Mouse (Mus musculus) lung, postnatal 0 days (tissue): Measurements from ENCODE around the gene Lhx8. TPM values are rescaled to one million over a fixed set of nuclear protein-coding genes. Genes with fewer than 3 reads are reported as not detected.
A peak's percentile ranks its signal among the peaks of the same experiment; 100 is the strongest.

Source experiments
- ATAC-seq: fragments of 200-750 bp; cut with Nextera tagmentation; 2 replicates; pipeline ENCODE4 v1.8.0; 2017; ENCODE audit warnings: moderate library complexity
- DNase-seq: peaks from one replicate; pipeline ENCODE4 v3.0.0-alpha.2; 2016; ENCODE audit warnings: low spot score
- H3K27ac ChIP-seq: fragments of 300-500 bp; sonication (generic); 2 replicates; pipeline ENCODE4 v1.5.1; 2014; ENCODE audit warnings: antibody characterized with exemption, mild to moderate bottlenecking, low read length, mixed read lengths
- H3K27me3 ChIP-seq: fragments of 300-500 bp; sonication (generic); replicated peaks from 2 replicates; pipeline ENCODE4 v1.6.1; 2014; ENCODE audit warnings: low read length, mixed read lengths; ENCODE audit not compliant: insufficient read depth
- H3K36me3 ChIP-seq: fragments of 300-500 bp; sonication (generic); 2 replicates; pipeline ENCODE4 v1.6.1; 2014; ENCODE audit warnings: low read length, mixed read lengths; ENCODE audit not compliant: insufficient read depth
- H3K4me1 ChIP-seq: fragments of 300-500 bp; sonication (generic); 2 replicates; pipeline ENCODE4 v1.6.1; 2014; ENCODE audit warnings: antibody characterized with exemption, low read depth, low read length, mixed read lengths; ENCODE audit not compliant: insufficient read depth
- H3K4me2 ChIP-seq: fragments of 300-500 bp; sonication (generic); replicated peaks from 2 replicates; pipeline ENCODE4 v1.6.1; 2014; ENCODE audit warnings: low read depth, mild to moderate bottlenecking, low read length, moderate library complexity, mixed read lengths
- H3K4me3 ChIP-seq: fragments of 300-500 bp; sonication (generic); 2 replicates; pipeline ENCODE4 v1.5.1; 2014; ENCODE audit warnings: low read depth, low read length
- H3K9ac ChIP-seq: fragments of 300-500 bp; sonication (generic); replicated peaks from 2 replicates; pipeline ENCODE4 v1.6.1; 2014; ENCODE audit warnings: low read depth, mild to moderate bottlenecking
- H3K9me3 ChIP-seq: fragments of 300-500 bp; sonication (generic); 2 replicates; pipeline ENCODE4 v1.6.1; 2016; ENCODE audit warnings: low read length, mixed read lengths
- CTCF ChIP-seq: IDR thresholded peaks from 2 replicates; pipeline ENCODE4 v1.5.1; 2016; ENCODE audit warnings: antibody characterized with exemption, mild to moderate bottlenecking
- EP300 ChIP-seq: IDR thresholded peaks from 2 replicates; pipeline ENCODE4 v1.6.1; 2016; ENCODE audit warnings: antibody characterized with exemption, mild to moderate bottlenecking, control low read depth
- WGBS: fragments of 180-500 bp; shearing (Covaris S2); extraction: QIAGEN DNeasy Blood & Tissue Kit; methylation state at CpG from one replicate; pipeline ENCODE4 v1.1.7; 2014; 5-methylcytosine and 5-hydroxymethylcytosine counted together
- polyA plus RNA-seq: library from polyadenylated mRNA; unstranded; fragments of >200 nt; fragmentation: Nextera tagmentation; extraction: Ambion mirVana; gene quantifications from 2 replicates; pipeline ENCODE4 v1.2.1, GENCODE M21; 2015

Lhx8 gene
- polyA plus RNA-seq, 1 experiment from 2014 or later, result not detected

DNA sequence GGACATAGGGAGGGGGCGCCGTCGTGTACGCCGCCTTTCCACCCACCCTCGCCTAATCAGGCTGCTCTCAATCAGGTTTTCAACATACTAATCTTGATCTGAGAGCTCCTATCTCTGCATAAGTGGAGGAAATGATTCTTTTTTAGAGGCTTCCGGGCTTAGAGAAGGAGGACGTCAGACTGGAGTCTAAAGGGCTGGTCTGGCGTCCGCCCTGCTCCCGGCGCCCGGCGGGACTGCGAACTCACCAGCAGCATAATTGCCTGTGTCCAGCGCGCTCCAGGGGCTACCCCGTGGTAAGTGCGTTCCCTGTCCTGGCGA is 1.7 kb upstream of the Lhx8 start:
- Histone ChIP-seq H3K36me3 (no peaks in the 10 kb centered on the region), H3K27ac (no peak overlapping the region), H3K4me2 (peak overlapping the region; percentile 34), H3K9me3 (no peaks in the 10 kb centered on the region), H3K27me3 (peaks cover 73% of the 10 kb centered on the region), H3K4me1 (peaks cover 9% of the 10 kb centered on the region), H3K9ac (no peak overlapping the region), H3K4me3 (peak overlapping the region; percentile 31; the same call in 1 of the 2 replicates)
- ATAC-seq, result peak; percentile 49
- DNase-seq, result peak; percentile 30
- TF ChIP-seq CTCF, result no peak
- no peak for TF ChIP-seq EP300
- WGBS, result under 1% methylated on average over 20 of the region's 20 CpGs

GRCm38 (mm10) chr3:154331506-154332212 is 1.2 kb upstream of the Lhx8 start:
- no peak for TF ChIP-seq EP300
- no peak for TF ChIP-seq CTCF
- Histone ChIP-seq H3K27me3 (peaks cover 78% of the 10 kb centered on the region), H3K27ac (no peak overlapping the region), H3K4me1 (peaks cover 9% of the 10 kb centered on the region), H3K9ac (no peak overlapping the region), H3K9me3 (no peaks in the 10 kb centered on the region), H3K36me3 (no peaks in the 10 kb centered on the region), H3K4me2 (peak overlapping the region; percentile 34), H3K4me3 (peak overlapping the region; percentile 31; the same call in 1 of the 2 replicates)
- ATAC-seq (peak; percentile 11; the same call in 1 of the 2 replicates), DNase-seq (peak; percentile 26)
- 1% methylated on average over 21 of the region's 21 CpGs for WGBS

DNA sequence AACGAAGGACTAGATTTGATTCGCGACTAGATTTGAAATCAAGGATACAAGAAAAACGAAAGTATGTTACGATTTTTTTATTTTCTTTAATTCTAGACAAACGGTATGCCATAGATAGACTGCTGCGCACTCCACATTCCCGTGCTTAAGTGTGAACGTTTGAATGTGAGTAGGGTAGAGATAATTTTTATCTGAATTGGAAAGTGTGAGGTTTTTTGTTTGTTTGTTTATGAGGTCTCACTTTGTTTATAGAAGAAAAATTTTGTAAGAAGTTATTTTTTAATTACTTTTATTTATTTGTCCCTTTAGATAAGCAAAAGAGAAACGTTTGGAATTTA is 513 bp upstream of the Lhx8 start:
- ATAC-seq (no peak), DNase-seq (peak; percentile 25)
- Histone ChIP-seq H3K27ac (no peak overlapping the region), H3K9me3 (no peaks in the 10 kb centered on the region), H3K36me3 (no peaks in the 10 kb centered on the region), H3K9ac (no peak overlapping the region), H3K27me3 (peaks cover 82% of the 10 kb centered on the region), H3K4me3 (no peak overlapping the region), H3K4me1 (peaks cover 9% of the 10 kb centered on the region), H3K4me2 (no peak overlapping the region)
- WGBS, result under 1% methylated on average over 10 of the region's 10 CpGs
- TF ChIP-seq EP300 (no peak), CTCF (no peak)

- H3K9me3 ChIP-seq, result no peaks in the 10 kb centered on the region
- H3K4me3 ChIP-seq, result peak overlapping the region; percentile 27
- no peaks in the 10 kb centered on the region for H3K36me3 ChIP-seq
- peaks cover 9% of the 10 kb centered on the region for H3K4me1 ChIP-seq
- peak; percentile 16 for DNase-seq
- no peak for ATAC-seq
- TF ChIP-seq CTCF, result no peak
- no peak for TF ChIP-seq EP300
- H3K4me2 ChIP-seq, result peak overlapping the region; percentile 39
- no peak overlapping the region for H3K27ac ChIP-seq
- H3K27me3 ChIP-seq, result peaks cover 82% of the 10 kb centered on the region
- H3K9ac ChIP-seq, result no peak overlapping the region
- WGBS, result 4% methylated on average over 54 of the region's 54 CpGs
Measured at GRCm38 (mm10) chr3:154329323-154330180, 907 bp downstream of the Lhx8 start.

DNA sequence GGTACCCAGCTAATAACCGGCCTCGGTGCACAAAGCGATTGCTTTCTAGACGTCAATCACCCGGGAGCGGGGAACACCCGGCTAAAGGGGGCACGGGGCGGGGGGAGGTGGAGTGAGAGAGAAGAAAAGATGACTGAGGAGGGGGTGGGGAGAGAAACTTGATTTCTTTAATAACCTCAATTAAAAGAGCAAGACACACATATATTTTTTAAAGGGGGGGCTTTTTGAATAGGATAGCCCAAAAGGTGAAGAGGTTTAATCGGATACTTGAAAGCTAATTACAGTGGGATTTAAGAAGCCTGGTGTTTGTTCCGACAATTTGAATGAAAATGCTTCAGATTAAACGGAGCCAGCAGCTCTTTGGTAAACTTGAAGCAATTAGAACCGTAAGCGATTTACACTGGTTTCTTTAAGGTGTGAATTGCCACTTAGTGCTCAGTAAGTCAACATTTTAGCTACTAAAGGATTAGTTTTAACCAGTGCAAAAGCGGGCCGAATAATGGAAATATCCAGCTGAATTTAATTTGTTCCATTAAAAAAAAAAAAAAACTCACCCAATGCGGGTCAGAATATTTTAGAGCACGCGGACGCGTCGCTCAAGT is 1.6 kb downstream of the Lhx8 start:
- DNase-seq (peak; percentile 30), ATAC-seq (no peak)
- no peaks in the 10 kb centered on the region for H3K36me3 ChIP-seq
- H3K27ac ChIP-seq, result no peak overlapping the region
- peak overlapping the region; percentile 55 for H3K4me2 ChIP-seq
- no peak overlapping the region for H3K9ac ChIP-seq
- WGBS, result 1% methylated on average over 22 of the region's 22 CpGs
- H3K9me3 ChIP-seq, result no peaks in the 10 kb centered on the region
- no peak for TF ChIP-seq EP300
- no peak for TF ChIP-seq CTCF
- peaks cover 9% of the 10 kb centered on the region for H3K4me1 ChIP-seq
- peaks cover 81% of the 10 kb centered on the region for H3K27me3 ChIP-seq
- H3K4me3 ChIP-seq, result peak overlapping the region; percentile 32
